Mouse (Mus musculus) kidney, adult 2 months (tissue): ENCODE measurements at regions not wholly inside any gene's neighbourhood (a gene's known extent, or its start where the extent isn't known, plus 50 kb on each side); places are given as distances from the start of the nearest gene placed in this dataset.

Source experiments
- CTCF ChIP-seq: fragments of 200-500 bp; conservative IDR thresholded peaks from 2 replicates; pipeline ENCODE4 v1.5.1; 2011; ENCODE audit warnings: low read depth, mild to moderate bottlenecking, control low read depth, low read length, moderate library complexity, mixed read lengths; ENCODE audit not compliant: insufficient read depth, insufficient read length
- POLR2A ChIP-seq: fragments of 200-500 bp; IDR thresholded peaks from one replicate; pipeline ENCODE4 v1.6.1; 2011; ENCODE audit warnings: low read depth, low read length, control low read depth

DNA sequence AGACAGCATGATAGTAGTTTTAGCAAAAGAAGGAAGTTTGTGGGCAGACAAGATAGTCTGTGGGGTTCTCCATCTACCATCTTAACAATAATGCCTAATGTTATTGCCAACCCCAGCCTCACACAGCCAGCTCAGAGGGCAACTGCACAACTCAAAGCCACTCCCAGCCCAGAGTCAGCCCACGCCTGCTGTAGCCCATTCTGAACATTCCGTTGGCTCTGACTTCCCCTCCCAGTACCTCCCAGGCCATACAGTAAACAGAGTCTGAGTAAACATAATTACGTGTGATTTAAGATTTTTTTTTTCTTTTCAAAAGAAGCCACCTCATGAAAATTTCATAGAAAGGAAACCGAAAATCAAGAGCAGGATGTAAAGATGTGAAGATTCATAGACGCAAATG lies 222.3 kb upstream of the Jarid2 start:
- TF ChIP-seq CTCF (no peak), POLR2A (no peak)
